Mouse (Mus musculus) embryonic facial prominence, embryonic 13.5 days (tissue): ENCODE data around the gene Acox2. TPM values are rescaled to one million over a fixed set of nuclear protein-coding genes. Genes with fewer than 3 reads are reported as not detected.

Source experiments
- ATAC-seq: fragments of 200-750 bp; cut with Nextera tagmentation; 2 replicates; pipeline ENCODE4 v1.8.0; 2017; ENCODE audit warnings: low read depth; ENCODE audit not compliant: insufficient number of reproducible peaks, insufficient read depth, low FRiP score, low TSS enrichment
- H3K27ac ChIP-seq: fragments of 300-500 bp; sonication (generic); 2 replicates; pipeline ENCODE4 v1.5.1; 2015; ENCODE audit warnings: moderate library complexity, mild to moderate bottlenecking, inconsistent platforms
- H3K27me3 ChIP-seq: fragments of 300-500 bp; sonication (generic); 2 replicates; pipeline ENCODE4 v1.6.1; 2015; ENCODE audit warnings: mild to moderate bottlenecking, inconsistent platforms
- H3K36me3 ChIP-seq: fragments of 300-500 bp; sonication (generic); 2 replicates; pipeline ENCODE4 v1.6.1; 2015; ENCODE audit warnings: mild to moderate bottlenecking, inconsistent platforms
- H3K4me1 ChIP-seq: fragments of 300-500 bp; sonication (generic); 2 replicates; pipeline ENCODE4 v1.6.1; 2015; ENCODE audit warnings: inconsistent platforms
- H3K4me2 ChIP-seq: fragments of 300-500 bp; sonication (generic); 2 replicates; pipeline ENCODE4 v1.6.1; 2015; ENCODE audit warnings: moderate library complexity, mild to moderate bottlenecking, inconsistent platforms
- H3K4me3 ChIP-seq: fragments of 300-500 bp; sonication (generic); 2 replicates; pipeline ENCODE4 v1.5.1; 2015; ENCODE audit warnings: mild to moderate bottlenecking, inconsistent platforms
- H3K9ac ChIP-seq: fragments of 300-500 bp; sonication (generic); 2 replicates; pipeline ENCODE4 v1.6.1; 2015; ENCODE audit warnings: mild to moderate bottlenecking, inconsistent platforms
- H3K9me3 ChIP-seq: fragments of 300-500 bp; sonication (generic); 2 replicates; pipeline ENCODE4 v1.6.1; 2016; ENCODE audit warnings: inconsistent platforms
- WGBS: fragments of 180-500 bp; shearing (Covaris S2); methylation state at CpG from one replicate; pipeline ENCODE4 v1.1.7; 2015; ENCODE audit warnings: mixed read lengths; 5-methylcytosine and 5-hydroxymethylcytosine counted together
- polyA plus RNA-seq: library from polyadenylated mRNA; unstranded; fragments of >200 nt; fragmentation: Nextera tagmentation; extraction: Ambion mirVana; gene quantifications from 2 replicates; pipeline ENCODE4 v1.2.1, GENCODE M21; 2015

Gene Acox2
- polyA plus RNA-seq, 1 experiment from 2014 or later, result not detected

GRCm38 (mm10) chr14:8264378-8264777, 5.2 kb upstream of the Acox2 start:
- Histone ChIP-seq H3K36me3 (no peaks in the 10 kb centered on the region), H3K27ac (no peak overlapping the region), H3K4me1 (no peaks in the 10 kb centered on the region), H3K9ac (no peak overlapping the region), H3K4me2 (no peak overlapping the region), H3K9me3 (no peaks in the 10 kb centered on the region), H3K27me3 (no peaks in the 10 kb centered on the region), H3K4me3 (no peak overlapping the region)
- no peak for ATAC-seq
- WGBS, result 88% methylated on average over 1 of the region's 1 CpGs

GRCm38 (mm10) chr14:8262242-8262641, 3.1 kb upstream of the Acox2 start:
- 44% methylated on average over 1 of the region's 1 CpGs for WGBS
- ATAC-seq, result no peak
- no peaks in the 10 kb centered on the region for H3K36me3 ChIP-seq
- peaks cover 6% of the 10 kb centered on the region; the same call in 1 of the 2 replicates for H3K27me3 ChIP-seq
- no peak overlapping the region for H3K4me2 ChIP-seq
- no peak overlapping the region for H3K9ac ChIP-seq
- H3K4me3 ChIP-seq, result no peak overlapping the region
- H3K27ac ChIP-seq, result no peak overlapping the region
- peaks cover 5% of the 10 kb centered on the region; the same call in 1 of the 2 replicates for H3K4me1 ChIP-seq
- H3K9me3 ChIP-seq, result no peaks in the 10 kb centered on the region

GRCm38 (mm10) chr14:8260214-8260613, 1.1 kb upstream of the Acox2 start:
- Histone ChIP-seq H3K9ac (no peak overlapping the region), H3K4me2 (no peak overlapping the region), H3K27me3 (peaks cover 9% of the 10 kb centered on the region; the same call in 1 of the 2 replicates), H3K4me3 (no peak overlapping the region), H3K27ac (no peak overlapping the region), H3K36me3 (no peaks in the 10 kb centered on the region), H3K9me3 (no peaks in the 10 kb centered on the region), H3K4me1 (peaks cover 5% of the 10 kb centered on the region; the same call in 1 of the 2 replicates)
- ATAC-seq, result no peak
- 85% methylated on average over 5 of the region's 5 CpGs for WGBS

GRCm38 (mm10) chr14:8258752-8259151, 401 bp downstream of the Acox2 start:
- Histone ChIP-seq H3K9ac (no peak overlapping the region), H3K36me3 (no peaks in the 10 kb centered on the region), H3K27ac (no peak overlapping the region), H3K27me3 (peaks cover 9% of the 10 kb centered on the region; the same call in 1 of the 2 replicates), H3K4me3 (no peak overlapping the region), H3K4me1 (peaks cover 5% of the 10 kb centered on the region; the same call in 1 of the 2 replicates), H3K4me2 (no peak overlapping the region), H3K9me3 (no peaks in the 10 kb centered on the region)
- WGBS, result 75% methylated on average over 3 of the region's 3 CpGs
- ATAC-seq, result no peak

GRCm38 (mm10) chr14:8258335-8258627, 872 bp downstream of the Acox2 start:
- 36% methylated on average over 3 of the region's 3 CpGs for WGBS
- H3K9ac ChIP-seq, result no peak overlapping the region
- no peaks in the 10 kb centered on the region for H3K36me3 ChIP-seq
- no peak overlapping the region for H3K4me2 ChIP-seq
- H3K4me3 ChIP-seq, result no peak overlapping the region
- peaks cover 5% of the 10 kb centered on the region; the same call in 1 of the 2 replicates for H3K4me1 ChIP-seq
- no peak for ATAC-seq
- H3K27me3 ChIP-seq, result peaks cover 9% of the 10 kb centered on the region; the same call in 1 of the 2 replicates
- H3K9me3 ChIP-seq, result no peaks in the 10 kb centered on the region
- no peak overlapping the region for H3K27ac ChIP-seq

- Histone ChIP-seq H3K27ac (no peak overlapping the region), H3K27me3 (peaks cover 9% of the 10 kb centered on the region; the same call in 1 of the 2 replicates), H3K4me1 (peaks cover 5% of the 10 kb centered on the region; the same call in 1 of the 2 replicates), H3K9me3 (no peaks in the 10 kb centered on the region), H3K4me2 (no peak overlapping the region), H3K4me3 (no peak overlapping the region), H3K9ac (no peak overlapping the region), H3K36me3 (no peaks in the 10 kb centered on the region)
- 29% methylated on average over 7 of the region's 7 CpGs for WGBS
- ATAC-seq, result no peak
These were observed 1.4 kb downstream of the Acox2 start for GRCm38 (mm10) chr14:8257521-8258334.

GRCm38 (mm10) chr14:8256881-8257280, 2.3 kb downstream of the Acox2 start:
- Histone ChIP-seq H3K9ac (no peak overlapping the region), H3K4me3 (no peak overlapping the region), H3K36me3 (no peaks in the 10 kb centered on the region), H3K4me2 (no peak overlapping the region), H3K4me1 (peaks cover 5% of the 10 kb centered on the region; the same call in 1 of the 2 replicates), H3K27me3 (peaks cover 9% of the 10 kb centered on the region; the same call in 1 of the 2 replicates), H3K27ac (no peak overlapping the region), H3K9me3 (no peaks in the 10 kb centered on the region)
- ATAC-seq, result no peak
- WGBS, result 80% methylated on average over 5 of the region's 5 CpGs

- Histone ChIP-seq H3K4me2 (no peak overlapping the region), H3K4me3 (no peak overlapping the region), H3K36me3 (no peaks in the 10 kb centered on the region), H3K9me3 (no peaks in the 10 kb centered on the region), H3K9ac (no peak overlapping the region), H3K4me1 (peaks cover 5% of the 10 kb centered on the region; the same call in 1 of the 2 replicates), H3K27ac (no peak overlapping the region), H3K27me3 (peaks cover 9% of the 10 kb centered on the region; the same call in 1 of the 2 replicates)
- 76% methylated on average over 6 of the region's 6 CpGs for WGBS
- no peak for ATAC-seq
These were observed 3.1 kb downstream of the Acox2 start for GRCm38 (mm10) chr14:8256072-8256471.

GRCm38 (mm10) chr14:8255076-8255729, 4.0 kb downstream of the Acox2 start:
- WGBS, result 68% methylated on average over 7 of the region's 7 CpGs
- peaks cover 5% of the 10 kb centered on the region; the same call in 1 of the 2 replicates for H3K4me1 ChIP-seq
- H3K36me3 ChIP-seq, result no peaks in the 10 kb centered on the region
- peaks cover 9% of the 10 kb centered on the region; the same call in 1 of the 2 replicates for H3K27me3 ChIP-seq
- no peak overlapping the region for H3K4me2 ChIP-seq
- no peak for ATAC-seq
- no peak overlapping the region for H3K9ac ChIP-seq
- H3K4me3 ChIP-seq, result no peak overlapping the region
- no peaks in the 10 kb centered on the region for H3K9me3 ChIP-seq
- no peak overlapping the region for H3K27ac ChIP-seq

- H3K4me2 ChIP-seq, result no peak overlapping the region
- 89% methylated on average over 8 of the region's 8 CpGs for WGBS
- no peak overlapping the region for H3K27ac ChIP-seq
- H3K4me1 ChIP-seq, result no peaks in the 10 kb centered on the region
- no peaks in the 10 kb centered on the region for H3K36me3 ChIP-seq
- H3K4me3 ChIP-seq, result no peak overlapping the region
- H3K9me3 ChIP-seq, result no peaks in the 10 kb centered on the region
- no peaks in the 10 kb centered on the region for H3K27me3 ChIP-seq
- H3K9ac ChIP-seq, result no peak overlapping the region
- no peak for ATAC-seq
These were observed 7.7 kb downstream of the Acox2 start for GRCm38 (mm10) chr14:8251330-8251885.

- H3K36me3 ChIP-seq, result no peaks in the 10 kb centered on the region
- no peak overlapping the region for H3K27ac ChIP-seq
- H3K4me3 ChIP-seq, result no peak overlapping the region
- H3K4me1 ChIP-seq, result no peaks in the 10 kb centered on the region
- no peak overlapping the region for H3K4me2 ChIP-seq
- H3K9ac ChIP-seq, result no peak overlapping the region
- H3K9me3 ChIP-seq, result no peaks in the 10 kb centered on the region
- no peaks in the 10 kb centered on the region for H3K27me3 ChIP-seq
- no peak for ATAC-seq
- WGBS, result 69% methylated on average over 9 of the region's 9 CpGs
These were observed 8.8 kb downstream of the Acox2 start for GRCm38 (mm10) chr14:8250141-8250871.
